Mouse (Mus musculus): Measurements from ENCODE around the gene Clip3.

The Clip3 gene

DNA sequence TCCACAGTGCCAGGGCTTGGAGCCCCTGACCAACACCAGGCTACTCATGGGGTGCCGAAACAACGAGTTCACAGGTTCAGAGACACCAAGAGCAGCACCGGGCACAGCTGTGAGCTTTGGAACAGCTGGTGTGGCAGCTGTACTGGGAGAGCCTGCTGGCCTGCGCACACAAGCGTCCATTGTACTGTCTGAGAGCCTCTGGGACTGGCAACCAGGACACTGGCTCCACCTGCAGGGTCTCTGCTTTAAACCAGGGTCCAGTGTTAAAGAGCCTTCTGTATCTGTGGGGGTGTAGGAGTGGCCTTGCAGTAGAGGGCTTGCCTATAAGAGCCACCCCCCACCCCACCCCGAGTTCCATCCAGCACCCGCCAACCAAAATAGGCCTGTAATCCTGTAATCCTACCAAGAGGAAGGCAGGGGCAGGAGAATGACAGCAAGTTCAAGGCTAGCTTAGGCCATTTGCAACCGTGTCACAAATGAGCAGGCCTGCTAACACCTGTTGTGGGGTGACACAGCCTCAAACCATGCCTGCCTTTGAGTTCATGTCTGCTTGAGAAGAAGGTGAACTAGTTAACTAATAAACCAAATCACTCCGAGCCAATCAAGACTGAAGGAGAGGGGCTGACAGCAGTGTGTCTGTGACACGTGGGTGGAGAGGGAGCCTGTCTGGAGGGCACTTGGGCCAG is 1.7 kb upstream of the Clip3 start:
- in situ Hi-C loops (cut with MboI; ENCODE audit: low pct_unique_long_range_greater_than_20kb in 1 of 2, low sequenced_read_pairs in 2 of 2, unreplicated experiment in 1 of 2), result no loop called here

GRCm38 (mm10) chr7:30293795-30294194 is 2.3 kb downstream of the Clip3 start:
- in situ Hi-C loops (cut with MboI; ENCODE audit: low pct_unique_long_range_greater_than_20kb in 1 of 2, low sequenced_read_pairs in 2 of 2, unreplicated experiment in 1 of 2), result no loop called here

GRCm38 (mm10) chr7:30294296-30294695 is 2.8 kb downstream of the Clip3 start:
- in situ Hi-C loops (cut with MboI; ENCODE audit: low pct_unique_long_range_greater_than_20kb in 1 of 2, low sequenced_read_pairs in 2 of 2, unreplicated experiment in 1 of 2), result no loop called here

GRCm38 (mm10) chr7:30295103-30295502 is 3.6 kb downstream of the Clip3 start:
- in situ Hi-C loops (cut with MboI; ENCODE audit: low pct_unique_long_range_greater_than_20kb in 1 of 2, low sequenced_read_pairs in 2 of 2, unreplicated experiment in 1 of 2), result no loop called here

GRCm38 (mm10) chr7:30296816-30297215 is 5.3 kb downstream of the Clip3 start:
- in situ Hi-C loops (cut with MboI; ENCODE audit: low pct_unique_long_range_greater_than_20kb in 1 of 2, low sequenced_read_pairs in 2 of 2, unreplicated experiment in 1 of 2), result no loop called here

DNA sequence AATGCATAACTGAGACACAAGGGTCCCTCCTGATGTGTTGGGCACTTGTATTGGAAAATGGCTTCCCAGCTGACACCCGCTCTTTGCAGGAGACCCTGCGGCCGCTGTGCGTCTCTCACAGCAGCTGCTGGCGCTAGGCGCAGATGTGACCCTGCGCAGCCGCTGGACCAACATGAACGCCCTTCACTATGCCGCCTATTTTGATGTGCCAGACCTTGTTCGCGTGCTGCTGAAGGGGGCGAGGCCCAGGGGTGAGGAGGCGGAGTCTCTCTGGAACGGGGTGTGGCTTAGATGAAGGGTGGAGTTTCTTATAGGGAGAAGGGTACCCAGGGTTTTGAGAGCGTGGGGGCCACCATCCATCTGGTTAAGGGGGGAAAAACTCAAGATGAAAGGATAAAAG is 5.7 kb downstream of the Clip3 start:
- in situ Hi-C loops (cut with MboI; ENCODE audit: low pct_unique_long_range_greater_than_20kb in 1 of 2, low sequenced_read_pairs in 2 of 2, unreplicated experiment in 1 of 2), result no loop called here

DNA sequence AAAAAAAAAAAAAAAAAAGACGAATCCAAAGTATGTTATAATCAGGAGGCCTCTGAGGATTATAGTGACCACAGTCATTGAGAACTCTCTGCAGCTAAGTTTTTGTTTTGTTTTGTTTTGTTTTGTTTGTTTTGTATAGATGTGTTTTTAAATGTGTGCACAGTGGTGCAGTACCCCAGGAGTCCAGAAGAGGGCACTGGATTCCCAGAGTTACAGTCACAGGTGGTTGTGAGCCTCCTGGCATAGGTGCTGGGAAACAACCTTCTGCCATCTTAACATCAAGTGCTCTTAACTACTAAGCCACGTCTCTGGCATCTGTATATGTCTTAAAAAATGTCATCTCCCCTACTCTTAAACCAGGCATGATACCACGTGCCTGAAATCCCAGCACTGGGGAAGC is 9.4 kb downstream of the Clip3 start:
- in situ Hi-C loops (cut with MboI; ENCODE audit: low pct_unique_long_range_greater_than_20kb in 1 of 2, low sequenced_read_pairs in 2 of 2, unreplicated experiment in 1 of 2), result no loop called here

- in situ Hi-C loops (cut with MboI; ENCODE audit: low pct_unique_long_range_greater_than_20kb in 1 of 2, low sequenced_read_pairs in 2 of 2, unreplicated experiment in 1 of 2), result no loop called here
Measured at GRCm38 (mm10) chr7:30306083-30306779, 14.7 kb downstream of the Clip3 start.

GRCm38 (mm10) chr7:30308076-30309005 is 16.8 kb downstream of the Clip3 start, which contains the start of gene Alkbh6:
Gene Alkbh6, plus strand, starts transcription at chr7:30308717.
- in situ Hi-C loops (cut with MboI; ENCODE audit: low pct_unique_long_range_greater_than_20kb in 1 of 2, low sequenced_read_pairs in 2 of 2, unreplicated experiment in 1 of 2), result no loop called here

DNA sequence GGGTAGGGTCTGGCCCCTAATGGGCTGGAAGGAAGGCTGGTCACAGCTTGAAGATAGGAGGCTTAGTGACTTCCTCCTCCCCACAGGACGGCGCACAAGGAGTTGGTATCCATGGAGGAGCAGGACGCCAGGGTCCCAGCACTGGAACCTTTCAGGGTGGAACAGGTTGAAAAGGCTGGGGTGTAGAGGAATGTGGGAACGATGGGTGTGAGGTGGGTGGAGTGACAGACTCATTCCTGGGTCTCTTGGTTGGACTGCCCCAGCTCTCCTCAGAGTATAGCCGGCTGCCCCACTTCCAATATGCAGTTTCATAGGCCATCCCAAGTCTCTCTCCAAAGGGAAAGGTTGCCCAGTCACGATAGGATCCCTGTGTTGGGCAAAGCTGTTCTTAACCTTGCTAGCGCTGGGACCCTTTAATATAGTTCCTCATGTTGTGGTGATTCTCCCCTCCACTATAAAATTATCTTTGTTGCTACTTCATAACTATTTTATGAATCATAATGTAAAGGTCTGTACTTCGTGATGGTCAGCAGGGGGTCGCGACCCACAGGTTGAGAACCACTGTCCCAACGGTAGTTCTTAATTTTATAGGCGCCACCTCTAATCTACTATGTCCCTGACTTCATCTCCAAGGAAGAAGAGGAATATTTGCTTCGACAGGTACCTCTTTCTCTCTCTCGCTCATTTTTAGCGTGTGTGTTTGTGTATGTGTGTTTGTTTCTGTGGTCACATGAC is 18.0 kb downstream of the Clip3 start:
- in situ Hi-C loops (cut with MboI; ENCODE audit: low pct_unique_long_range_greater_than_20kb in 1 of 2, low sequenced_read_pairs in 2 of 2, unreplicated experiment in 1 of 2), result no loop called here

DNA sequence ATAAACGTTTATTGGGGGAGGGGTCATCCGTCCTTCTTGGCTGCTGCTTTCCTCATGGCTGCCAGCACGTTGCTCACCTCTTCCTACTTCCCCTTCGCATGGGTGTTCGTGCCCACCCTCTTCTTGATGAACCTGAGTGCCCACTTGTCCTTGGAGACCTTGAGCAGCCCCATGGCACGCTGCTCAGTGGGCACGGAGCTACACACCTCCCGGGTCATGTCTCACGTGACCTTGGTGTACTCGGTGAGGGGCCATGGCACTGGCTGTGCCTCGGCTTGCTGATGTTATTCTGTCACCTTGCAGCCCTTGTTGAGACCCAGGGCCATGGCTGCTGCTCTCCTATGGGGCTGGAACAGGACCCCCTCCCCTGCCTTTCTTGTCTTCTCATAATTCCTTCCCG is 18.6 kb downstream of the Clip3 start:
- in situ Hi-C loops (cut with MboI; ENCODE audit: low pct_unique_long_range_greater_than_20kb in 1 of 2, low sequenced_read_pairs in 2 of 2, unreplicated experiment in 1 of 2), result no loop called here

- in situ Hi-C loops (cut with MboI; ENCODE audit: low pct_unique_long_range_greater_than_20kb in 1 of 2, low sequenced_read_pairs in 2 of 2, unreplicated experiment in 1 of 2), result no loop called here
Measured at GRCm38 (mm10) chr7:30313666-30314320, 22.3 kb downstream of the Clip3 start.

- in situ Hi-C loops (cut with MboI; ENCODE audit: low pct_unique_long_range_greater_than_20kb in 1 of 2, low sequenced_read_pairs in 2 of 2, unreplicated experiment in 1 of 2), result no loop called here
Measured at GRCm38 (mm10) chr7:30314721-30315155, 23.2 kb downstream of the Clip3 start, which contains the start of gene Syne4. Gene Syne4, plus strand, starts transcription at chr7:30314807.

DNA sequence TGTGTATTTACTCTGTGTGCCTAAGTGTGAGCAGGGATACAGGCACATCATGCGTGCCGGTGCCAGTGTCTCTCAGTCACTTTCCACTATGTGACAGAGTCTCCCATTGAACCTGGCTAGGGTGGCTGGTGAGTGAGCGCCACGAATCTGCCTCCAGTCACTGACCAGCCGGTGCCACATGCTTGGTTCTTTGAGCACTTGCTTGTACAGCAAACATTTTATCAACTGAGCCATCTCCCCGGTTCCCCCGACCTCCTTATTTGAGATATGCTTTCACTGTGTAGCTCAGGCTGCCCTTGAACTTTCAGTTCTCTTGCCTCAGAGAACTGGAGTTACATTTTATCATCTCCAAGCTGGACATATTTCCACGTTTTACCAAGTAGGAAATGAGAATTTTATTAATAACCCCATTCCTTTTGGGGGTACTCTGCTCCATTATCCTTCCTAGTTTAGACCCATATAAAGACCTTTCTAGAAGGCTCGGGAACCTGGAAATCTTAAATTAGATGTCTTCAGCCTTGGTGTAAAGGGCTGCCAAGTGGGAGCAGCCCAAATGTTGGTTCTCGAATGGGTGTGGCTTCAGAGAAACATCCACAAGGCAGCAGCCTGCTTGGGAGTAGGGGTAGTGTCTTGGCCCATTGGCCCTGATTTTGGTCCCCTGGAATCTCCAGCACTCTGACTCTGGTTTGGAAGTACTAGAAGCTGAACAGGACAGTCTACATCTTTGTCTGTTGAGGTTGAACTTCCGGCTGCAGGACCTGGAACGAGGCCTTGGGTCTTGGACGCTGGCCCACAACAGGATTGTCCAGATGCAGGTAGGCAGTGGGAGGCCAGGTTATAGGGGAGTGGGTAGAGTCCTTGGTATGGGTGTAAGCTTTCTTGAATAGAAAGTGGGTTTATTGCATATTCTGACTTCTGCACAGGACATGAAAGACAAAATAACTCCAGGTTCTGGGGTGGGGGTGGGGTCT is 24.3 kb downstream of the Clip3 start:
- in situ Hi-C loops (cut with MboI; ENCODE audit: low pct_unique_long_range_greater_than_20kb in 1 of 2, low sequenced_read_pairs in 2 of 2, unreplicated experiment in 1 of 2), result no loop called here

DNA sequence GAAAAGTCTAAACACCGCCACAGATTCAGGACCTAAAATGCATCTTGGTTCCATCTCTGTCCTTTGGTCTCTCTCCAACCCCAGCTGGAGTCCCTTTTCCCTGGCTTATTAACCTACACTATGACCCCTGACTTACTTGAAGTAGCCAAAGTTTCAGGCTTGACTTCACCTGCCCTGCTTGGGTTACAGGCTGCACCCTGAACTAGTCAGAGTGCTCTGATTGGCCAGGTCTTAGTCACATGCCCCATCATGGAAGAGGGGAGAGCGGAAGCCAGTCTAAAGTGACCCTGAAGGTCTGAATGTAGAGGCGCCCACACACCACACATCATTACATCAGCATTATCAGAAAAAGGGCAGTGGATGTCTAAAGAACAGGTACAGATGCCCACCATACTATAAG is 26.6 kb downstream of the Clip3 start:
- in situ Hi-C loops (cut with MboI; ENCODE audit: low pct_unique_long_range_greater_than_20kb in 1 of 2, low sequenced_read_pairs in 2 of 2, unreplicated experiment in 1 of 2), result no loop called here

DNA sequence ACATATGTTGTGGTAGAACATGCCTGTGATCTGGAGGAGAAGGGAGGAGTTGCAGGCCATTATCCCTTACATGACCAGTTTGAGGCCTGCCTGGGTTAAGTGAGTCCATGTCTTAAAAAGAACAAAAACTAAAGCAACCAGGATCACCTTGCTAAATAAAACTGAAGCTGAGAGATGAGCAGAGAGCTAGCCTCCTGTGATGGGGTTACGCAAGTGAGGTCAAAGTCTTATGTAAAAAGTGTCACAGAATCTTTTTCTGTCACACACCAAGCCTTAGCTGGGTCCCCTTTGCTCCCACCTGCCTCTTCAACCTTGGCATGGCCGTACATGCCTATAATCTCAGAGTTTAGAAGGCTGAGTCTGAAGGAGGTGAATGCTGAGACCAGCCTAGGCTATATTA is 29.4 kb downstream of the Clip3 start:
- in situ Hi-C loops (cut with MboI; ENCODE audit: low pct_unique_long_range_greater_than_20kb in 1 of 2, low sequenced_read_pairs in 2 of 2, unreplicated experiment in 1 of 2), result no loop called here

All from mouse embryonic stem cell (cell line).